Mouse (Mus musculus) embryonic fibroblast, embryonic 13.5 days (primary cell): Measurements from ENCODE around the gene 1810010D01Rik.

Source experiments
- CTCF ChIP-seq: IDR thresholded peaks from 2 replicates; pipeline ENCODE4 v1.5.1; 2011; ENCODE audit warnings: mild to moderate bottlenecking, control low read depth, low read length, moderate library complexity, borderline replicate concordance; ENCODE audit not compliant: insufficient read depth
- POLR2A ChIP-seq: IDR thresholded peaks from 2 replicates; pipeline ENCODE4 v1.6.1; 2011; ENCODE audit warnings: low read depth, mild to moderate bottlenecking, control low read depth, low read length, moderate library complexity

GRCm38 (mm10) chr7:145231659-145232058 is 23.7 kb upstream of the 1810010D01Rik start:
- TF ChIP-seq POLR2A (no peak), CTCF (no peak)
